Mouse (Mus musculus) small intestine, adult 10 weeks (tissue): ENCODE measurements around the gene Lime1. TPM values are rescaled to one million over a fixed set of nuclear protein-coding genes. Genes with fewer than 3 reads are reported as not detected.

ENCODE experiments used
- polyA plus RNA-seq: library from polyadenylated mRNA; stranded (reverse); fragments of 350-450 nt; fragmentation: Illumina TruSeq; extraction: RNeasy Lipid Tissue Mini Kit (QIAGEN cat#74804); gene quantifications from one replicate; pipeline ENCODE4 v1.2.3, GENCODE M21; 2014; ENCODE audit warnings: low replicate concordance

The Lime1 gene
- 0.45 TPM for polyA plus RNA-seq

GRCm38 (mm10) chr2:181379778-181380177 lies at the start of gene Lime1:
Gene Lime1, plus strand, starts transcription at chr2:181380078.

GRCm38 (mm10) chr2:181364860-181365596 lies 14.8 kb upstream of the Lime1 start, which contains the start of the genes Zgpat and Arfrp1:
Gene Zgpat, plus strand, starts transcription at chr2:181364928.
Gene Arfrp1, minus strand, starts transcription at chr2:181365404.

Other genes starting within 250 kb of the Lime1 start
- gene Kcnq2, start 244.8 kb upstream of the Lime1 start, polyA plus RNA-seq, result 0.19 TPM
- gene Eef1a2, start 223.1 kb upstream of the Lime1 start, polyA plus RNA-seq, result not detected
- gene Ppdpf, start 192.8 kb upstream of the Lime1 start, polyA plus RNA-seq, result 5.9 TPM
- gene Ptk6, start 177.3 kb upstream of the Lime1 start, polyA plus RNA-seq, result 5.1 TPM
- not detected for gene Srms, start 166.9 kb upstream of the Lime1 start, polyA plus RNA-seq
- not detected for gene Fndc11, start 160.1 kb upstream of the Lime1 start, polyA plus RNA-seq
- 5.8 TPM for gene Helz2, start 138.1 kb upstream of the Lime1 start, polyA plus RNA-seq
- gene Gmeb2, start 92.0 kb upstream of the Lime1 start, polyA plus RNA-seq, result 10.5 TPM
- gene Stmn3, start 65.6 kb upstream of the Lime1 start, polyA plus RNA-seq, result not detected
- 2.8 TPM for gene Rtel1, start 60.3 kb upstream of the Lime1 start, polyA plus RNA-seq
- 0.97 TPM for gene Zgpat, start 15.2 kb upstream of the Lime1 start, polyA plus RNA-seq
- gene Arfrp1, start 14.7 kb upstream of the Lime1 start, polyA plus RNA-seq, result 25.0 TPM
- gene Zbtb46, start 79.3 kb downstream of the Lime1 start, polyA plus RNA-seq, result 1.3 TPM
- not detected for gene Abhd16b, start 113.1 kb downstream of the Lime1 start, polyA plus RNA-seq
- 26.2 TPM for gene Tpd52l2, start 117.1 kb downstream of the Lime1 start, polyA plus RNA-seq
- gene Dnajc5, start 140.4 kb downstream of the Lime1 start, polyA plus RNA-seq, result 32.9 TPM
- gene Uckl1, start 204.8 kb downstream of the Lime1 start, polyA plus RNA-seq, result 15.6 TPM
- gene Prpf6, start 211.8 kb downstream of the Lime1 start, polyA plus RNA-seq, result 14.7 TPM
- 0.93 TPM for gene Zfp512b, start 212.7 kb downstream of the Lime1 start, polyA plus RNA-seq
- gene Samd10, start 219.1 kb downstream of the Lime1 start, polyA plus RNA-seq, result 4.9 TPM